Mouse (Mus musculus) urinary bladder, postnatal 10 days (tissue): ENCODE measurements around the gene Rab5b.

Source experiments
- DNase-seq: peaks from one replicate; pipeline ENCODE4 v3.0.0; 2022; ENCODE audit warnings: low spot score

Gene Rab5b

DNA sequence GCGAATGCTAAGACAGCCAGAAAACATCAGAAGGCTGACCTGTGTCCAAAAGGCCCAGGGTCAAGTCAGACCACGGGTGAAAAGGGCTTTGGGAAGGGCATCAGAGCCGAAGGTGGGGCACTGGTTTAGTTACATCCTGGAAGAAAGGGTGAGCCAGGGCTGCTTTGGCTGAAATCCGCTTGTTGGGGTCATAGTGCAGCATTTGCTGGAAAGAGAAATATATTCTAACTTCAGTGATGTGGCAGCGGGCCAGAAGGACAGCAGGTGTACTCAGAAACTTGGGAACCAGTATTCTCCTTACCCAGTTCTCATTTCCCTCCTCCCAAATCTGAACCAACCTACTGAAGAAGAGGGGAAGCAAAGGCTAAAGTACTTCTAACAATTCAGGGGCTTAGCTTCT lies 2.9 kb upstream of the Rab5b start:
- DNase-seq: no peak

DNA sequence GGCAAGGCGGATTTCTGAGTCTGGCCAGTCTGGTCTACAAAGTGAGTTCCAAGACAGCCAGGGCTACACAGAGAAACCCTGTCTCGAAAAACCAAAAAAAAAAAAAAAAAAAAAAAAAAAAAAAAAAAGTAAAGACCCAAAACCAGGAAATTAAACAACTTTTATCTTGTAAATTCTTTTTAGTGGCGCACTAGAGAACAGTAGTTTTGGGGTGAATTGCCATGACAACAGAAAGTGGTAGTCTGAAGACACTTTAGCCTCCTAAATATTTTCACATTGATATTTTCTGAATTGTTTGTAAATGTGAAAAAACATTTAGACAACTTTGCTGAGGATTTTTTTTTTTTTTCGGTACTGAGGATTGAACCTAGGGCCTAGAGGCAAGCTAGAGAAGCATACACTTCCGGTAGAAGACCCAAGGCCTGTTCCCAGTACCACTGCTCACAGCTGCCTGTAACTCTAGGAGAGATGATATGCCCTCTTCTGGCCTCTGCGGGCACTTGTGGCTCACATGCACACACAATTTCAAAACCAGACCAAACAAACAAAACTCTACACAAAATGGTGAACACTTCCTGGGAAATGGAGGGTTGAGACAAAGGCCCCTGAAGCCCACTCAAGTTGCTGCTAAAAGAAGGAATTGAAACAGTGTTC lies 1.1 kb upstream of the Rab5b start:
- no peak for DNase-seq

DNA sequence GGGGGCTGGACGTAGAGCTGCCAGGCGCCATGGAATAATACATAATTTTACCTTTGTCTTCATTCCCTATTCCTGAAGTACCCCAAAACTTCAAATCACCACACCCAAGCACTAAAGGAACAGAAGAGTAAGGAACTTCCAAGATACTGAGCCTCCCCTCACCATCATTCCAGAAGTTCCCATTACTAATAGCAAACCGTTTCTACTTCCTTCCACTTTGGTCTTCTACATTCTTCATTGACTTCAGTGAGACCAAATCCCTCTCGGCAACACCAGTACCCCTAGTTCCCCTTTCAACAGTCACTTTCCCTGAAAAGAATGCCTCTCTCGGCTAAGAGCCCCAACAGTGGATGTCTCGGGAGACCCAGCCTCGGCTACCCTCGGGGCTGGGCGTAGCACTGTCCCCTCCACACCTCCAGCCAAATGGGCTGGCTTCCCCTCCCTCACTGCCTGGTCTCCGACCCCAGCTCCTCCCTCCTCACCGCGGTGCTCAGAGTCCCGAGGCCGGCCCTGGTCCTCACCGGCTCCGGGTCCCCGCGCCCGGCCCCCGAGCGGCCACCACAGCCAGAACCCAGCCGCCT lies 563 bp downstream of the Rab5b start:
- no peak for DNase-seq

DNA sequence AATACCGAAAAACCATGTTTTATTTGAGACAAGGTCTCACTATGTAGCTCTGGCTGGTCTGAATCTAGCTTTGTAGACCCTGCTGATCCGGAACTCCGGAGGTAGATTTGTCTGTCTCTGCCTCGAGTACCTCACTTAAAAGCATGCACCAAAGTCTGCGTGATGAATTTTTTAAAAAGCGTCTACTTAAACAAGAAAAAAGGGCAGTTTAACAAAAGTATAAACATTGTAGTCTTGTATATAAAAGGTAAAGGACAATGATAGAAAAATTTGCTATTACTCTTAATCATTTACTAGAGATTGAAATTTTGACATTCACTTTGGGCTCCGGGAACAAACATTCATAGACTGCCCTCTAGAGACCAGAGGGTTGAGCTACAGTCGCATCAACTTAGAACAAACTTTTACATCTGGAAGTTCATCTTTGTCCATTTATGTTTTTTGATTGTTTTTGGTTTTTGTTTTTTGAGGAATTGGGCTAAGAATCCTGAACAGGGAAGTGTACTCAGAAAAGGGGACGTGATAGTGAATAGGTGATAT lies 21.5 kb downstream of the Rab5b start:
- DNase-seq: no peak

DNA sequence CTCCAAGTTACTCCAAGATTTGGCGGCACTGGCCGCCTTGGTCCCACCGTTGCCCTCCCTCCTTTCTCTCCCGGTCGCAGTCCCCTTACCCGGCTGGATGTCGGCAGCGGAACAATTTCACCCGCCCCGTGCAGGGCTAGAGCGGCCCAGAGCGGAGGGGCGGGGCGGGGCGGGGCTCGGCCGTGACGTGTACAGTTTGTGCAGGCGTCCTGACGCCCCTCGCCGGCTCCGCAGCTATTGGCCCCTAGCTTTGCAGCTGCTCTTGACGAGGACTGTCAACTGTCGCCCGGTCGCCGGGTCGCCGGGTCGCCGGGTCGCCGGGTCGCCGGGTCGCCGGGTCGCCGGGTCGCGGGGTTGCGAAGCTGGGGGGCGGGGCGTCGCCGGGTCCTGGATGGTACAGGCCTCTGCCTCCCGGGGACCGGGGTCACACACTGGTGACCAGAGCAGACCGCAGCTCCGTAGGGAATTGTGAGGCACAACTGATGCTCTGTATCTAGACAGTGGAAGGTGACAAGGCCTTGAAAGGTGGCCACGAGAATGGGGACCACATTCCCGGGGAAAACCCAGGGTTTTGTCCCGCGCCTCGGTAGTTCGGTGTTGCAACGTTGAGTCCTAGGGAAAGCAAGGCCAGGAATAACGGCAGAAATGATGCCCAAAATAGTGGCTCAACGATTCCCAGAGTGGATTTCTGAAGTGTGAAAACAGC lies 22.1 kb downstream of the Rab5b start, which contains the start of gene Suox:
Gene Suox (minus strand): TSS at position 311 of the 706 bp plus-strand sequence.
- peak; percentile 36 for DNase-seq

DNA sequence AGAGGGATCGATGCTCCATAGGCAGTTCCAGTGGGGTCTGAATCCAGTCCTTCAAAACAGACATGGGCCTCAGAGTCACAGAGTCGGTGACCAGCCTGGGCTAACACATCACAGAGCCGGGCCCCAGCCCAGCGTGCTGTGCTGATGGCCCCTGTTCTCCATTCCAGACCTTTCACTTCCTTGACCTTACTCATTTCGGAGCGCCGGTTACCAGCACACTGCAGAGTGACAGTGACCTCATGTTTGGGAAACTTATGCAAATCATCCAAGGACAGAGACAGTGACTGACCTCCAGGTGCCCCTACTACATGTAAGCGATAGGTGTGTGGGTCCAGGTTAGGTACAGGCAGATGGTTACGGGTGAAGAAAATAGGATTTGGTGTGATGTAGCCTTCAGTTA lies 24.9 kb downstream of the Rab5b start:
- no peak for DNase-seq

DNA sequence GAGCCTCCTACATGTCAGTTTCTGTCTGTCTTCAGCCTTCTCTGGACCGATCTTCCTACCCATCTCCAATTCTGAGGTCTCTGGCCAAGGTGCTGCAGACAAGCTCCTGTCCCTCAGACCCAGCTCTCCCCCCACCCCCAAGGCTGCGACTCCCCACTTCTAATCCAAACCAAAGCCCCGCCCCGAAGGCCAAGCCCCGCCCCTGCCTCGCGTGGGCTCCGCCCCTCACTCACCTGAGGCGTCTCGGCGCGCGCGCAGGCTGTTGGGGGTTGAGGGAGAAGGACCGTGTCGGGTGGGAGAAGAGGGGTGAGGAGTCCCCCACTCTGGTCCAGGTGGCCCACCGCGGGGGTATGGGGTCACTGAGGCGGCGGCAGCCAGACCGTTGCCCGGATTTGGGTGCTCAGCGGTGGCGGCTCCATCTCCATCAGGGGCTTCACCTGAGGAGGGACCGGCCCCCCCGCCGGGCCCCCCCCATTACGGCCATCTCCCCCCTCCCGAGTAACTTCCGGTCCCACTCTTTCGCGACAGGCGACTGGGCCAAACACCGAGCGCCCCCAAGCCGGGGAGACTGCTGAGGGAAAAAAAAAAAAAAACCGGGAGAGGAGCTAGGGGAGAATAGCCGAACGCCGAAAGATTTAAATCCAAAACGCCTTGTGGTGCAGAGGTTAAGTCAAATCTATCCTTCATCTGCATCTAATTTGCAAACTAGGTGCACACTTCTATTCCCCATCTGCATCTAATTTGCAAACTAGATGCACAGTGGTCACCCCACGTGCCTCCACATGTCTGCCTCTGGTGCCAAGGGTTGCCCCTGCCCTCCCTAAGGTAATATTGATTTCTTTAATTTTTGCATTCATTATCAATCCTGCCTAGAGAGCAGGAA lies 27.0 kb downstream of the Rab5b start:
- no peak for DNase-seq

DNA sequence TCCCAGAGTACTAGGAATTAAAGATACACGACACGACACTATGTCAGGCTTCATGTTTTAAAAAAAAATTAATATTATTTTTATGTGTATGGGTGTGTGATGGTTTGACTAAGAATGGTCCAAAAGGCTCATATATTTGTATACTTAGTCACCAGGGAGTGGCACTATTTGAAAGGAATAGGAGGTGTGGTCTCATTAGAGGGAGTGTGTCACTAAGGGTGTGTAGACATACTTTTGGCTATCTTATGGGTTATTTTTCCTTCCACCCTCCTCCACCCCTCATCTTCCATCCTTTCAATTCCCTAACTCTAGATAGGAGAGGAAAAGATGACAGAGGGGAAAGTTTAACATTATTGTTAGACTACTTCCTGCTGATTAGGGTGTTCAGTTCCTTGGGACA lies 30.3 kb downstream of the Rab5b start:
- no peak for DNase-seq

DNA sequence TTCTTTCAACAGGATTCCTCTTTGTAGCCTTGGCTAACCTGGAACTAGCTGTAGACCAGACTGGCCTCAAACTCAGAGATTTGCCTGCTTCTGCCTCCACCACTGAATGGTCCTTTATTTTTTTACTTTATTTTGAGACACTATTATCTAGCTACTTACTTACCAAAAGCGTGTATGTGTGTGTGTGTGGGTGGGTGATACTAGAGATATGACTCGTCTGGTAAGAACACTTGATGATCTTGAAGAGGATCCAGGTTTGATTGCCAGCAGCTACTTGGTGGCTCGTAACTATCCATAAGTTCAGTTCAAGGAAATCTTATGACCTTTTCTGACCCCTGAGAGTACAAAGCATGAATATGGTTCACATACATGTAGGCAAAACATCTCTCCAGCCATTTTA lies 30.8 kb downstream of the Rab5b start:
- no peak for DNase-seq

DNA sequence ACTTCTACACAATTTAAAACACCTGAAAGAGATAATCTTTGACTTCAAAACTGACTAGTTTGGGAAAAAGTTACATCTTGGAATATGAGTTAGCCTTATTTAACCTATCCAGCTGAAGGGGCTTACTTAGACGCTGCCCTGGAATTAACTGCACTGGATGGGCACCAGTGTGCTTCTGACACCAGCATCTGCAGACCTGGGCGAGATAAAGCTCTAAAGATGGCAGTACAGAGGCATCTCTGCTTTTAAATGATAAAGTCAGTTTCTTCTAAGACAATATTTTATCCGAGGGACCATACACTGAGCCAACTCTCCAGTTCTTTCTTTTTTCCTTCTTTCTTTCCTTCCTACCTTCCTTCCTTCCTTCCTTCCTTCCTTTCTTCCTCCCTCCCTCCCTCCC lies 31.3 kb downstream of the Rab5b start:
- no peak for DNase-seq

DNA sequence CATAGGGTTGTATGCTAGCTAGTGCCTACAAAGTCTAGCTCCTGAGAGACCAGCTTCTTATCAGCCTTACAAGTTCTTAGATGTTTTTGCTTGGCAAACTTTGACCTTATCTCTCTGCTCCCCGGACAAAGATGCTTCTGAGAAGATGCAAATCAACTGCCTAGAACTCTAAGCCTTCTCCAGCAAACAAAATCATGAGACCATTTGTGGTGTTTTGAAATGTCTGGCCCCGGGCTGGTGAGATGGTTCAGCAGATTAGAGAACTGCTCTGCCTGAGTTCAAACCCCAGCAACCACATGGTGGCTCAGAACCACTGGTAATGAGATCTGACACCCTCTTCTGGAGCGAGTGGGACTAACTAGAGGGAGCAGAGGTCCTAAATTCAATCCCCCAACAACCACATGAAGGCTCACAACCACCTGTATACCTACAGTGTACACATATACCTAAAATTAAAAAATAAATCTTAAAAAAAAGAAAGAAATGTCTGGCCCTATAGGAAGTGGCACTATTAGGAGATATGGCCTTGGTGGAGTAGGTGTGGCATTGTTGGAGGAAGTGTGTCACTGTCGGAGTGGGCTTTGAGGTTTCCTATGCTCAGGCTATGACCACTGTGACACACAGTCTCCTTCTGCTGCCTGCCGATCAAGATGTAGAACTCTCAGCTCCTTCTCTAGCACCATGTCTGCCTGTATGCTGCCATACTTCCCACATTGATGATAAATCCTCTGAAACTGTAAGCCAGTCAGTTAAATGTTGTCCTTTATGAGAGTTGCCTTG lies 32.4 kb downstream of the Rab5b start:
- DNase-seq: no peak

DNA sequence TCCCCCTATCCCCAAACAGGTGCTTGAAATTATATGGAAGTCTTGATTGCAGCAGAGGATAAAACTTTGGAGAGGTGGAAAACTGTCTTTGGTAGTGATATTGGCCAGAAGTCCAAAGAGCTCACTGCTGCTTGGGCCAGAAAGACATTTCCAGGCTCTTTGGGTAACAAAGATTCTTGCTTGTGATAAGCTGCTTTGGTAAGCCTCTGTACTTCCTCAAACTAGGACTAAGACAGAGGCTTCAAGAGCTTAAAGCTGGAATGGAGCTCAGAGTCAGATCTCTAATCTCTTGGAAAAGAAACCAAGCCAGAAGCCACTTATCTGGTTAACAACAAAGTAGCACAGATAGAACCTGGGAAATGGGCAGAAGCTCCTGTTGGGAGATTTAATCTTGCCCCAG lies 33.6 kb downstream of the Rab5b start:
- DNase-seq: no peak

DNA sequence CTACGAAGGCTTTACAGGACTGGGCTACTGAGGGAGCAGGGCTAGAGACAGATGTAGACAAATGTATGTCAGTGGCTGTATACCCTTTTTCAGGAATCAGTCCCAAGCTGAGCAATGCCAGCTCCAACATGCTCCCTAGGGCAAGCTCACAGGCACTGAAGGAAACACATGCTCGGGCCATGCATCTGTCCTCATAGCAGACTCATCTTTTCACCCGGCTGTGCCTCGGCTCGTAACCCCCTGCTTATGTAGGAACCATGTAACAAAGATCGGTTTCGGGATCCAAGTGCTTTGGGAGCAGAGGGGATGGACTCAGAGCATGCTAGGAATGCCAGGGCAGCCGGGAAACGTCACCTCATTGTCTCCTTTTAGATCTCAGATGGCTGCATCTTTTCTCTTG lies 36.6 kb downstream of the Rab5b start:
- no peak for DNase-seq

DNA sequence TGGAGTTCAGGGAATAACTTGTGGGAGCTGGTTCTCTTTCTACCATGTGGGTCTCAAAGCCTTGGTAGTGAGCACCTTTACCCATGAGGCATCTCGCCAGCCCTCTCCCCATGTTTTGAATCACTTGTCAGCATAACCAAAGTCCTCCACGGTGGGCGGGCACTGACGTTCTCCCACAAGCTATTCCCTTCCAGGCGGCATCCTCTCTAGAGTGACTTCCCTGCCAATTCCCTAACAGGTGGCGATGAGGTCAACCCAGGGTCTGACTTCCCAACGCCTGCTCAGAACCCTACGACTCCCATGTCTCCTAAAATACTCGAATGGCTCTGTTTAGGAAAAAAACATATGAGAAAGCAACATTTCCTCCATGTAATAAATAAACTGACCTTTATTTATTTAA lies 38.2 kb downstream of the Rab5b start:
- DNase-seq: no peak

DNA sequence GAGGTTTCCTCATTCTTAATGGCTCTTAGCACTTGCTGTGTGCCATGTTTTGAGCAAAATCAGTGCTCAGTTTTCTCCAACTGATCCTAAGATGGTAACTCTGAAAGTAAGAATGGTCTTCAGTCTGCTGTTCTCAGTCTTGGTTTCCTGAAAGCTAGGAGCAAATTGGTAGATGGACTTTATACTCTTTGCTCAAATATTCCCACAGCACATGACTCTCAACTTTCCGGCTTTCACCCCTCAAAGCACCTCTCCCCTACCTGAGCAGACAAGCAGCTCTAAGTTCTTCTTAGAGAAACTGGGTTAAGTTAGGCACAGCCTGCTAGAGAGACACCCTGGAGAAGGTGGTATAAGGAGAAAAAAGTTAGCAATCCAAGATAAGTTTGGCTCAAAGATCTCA lies 39.3 kb downstream of the Rab5b start:
- DNase-seq: no peak

DNA sequence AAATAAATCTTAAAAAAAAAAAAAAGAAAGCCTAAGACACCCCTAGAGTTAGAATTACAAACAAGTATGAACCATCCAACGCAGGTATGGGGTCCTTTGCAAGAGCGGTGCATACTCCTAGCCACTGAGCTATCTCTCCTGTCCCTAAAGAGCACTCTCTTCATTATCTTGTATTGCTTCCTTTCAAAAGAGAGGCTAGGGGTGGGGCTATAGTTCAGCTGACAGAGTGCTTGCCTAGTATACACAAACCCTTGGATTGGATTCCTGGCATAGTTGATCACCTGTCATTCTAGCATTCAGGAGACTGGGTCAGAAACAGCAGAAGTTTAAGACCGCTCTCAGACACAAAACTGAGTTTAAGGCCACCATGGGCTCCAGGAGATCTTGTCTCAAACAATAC lies 40.8 kb downstream of the Rab5b start:
- DNase-seq: no peak

DNA sequence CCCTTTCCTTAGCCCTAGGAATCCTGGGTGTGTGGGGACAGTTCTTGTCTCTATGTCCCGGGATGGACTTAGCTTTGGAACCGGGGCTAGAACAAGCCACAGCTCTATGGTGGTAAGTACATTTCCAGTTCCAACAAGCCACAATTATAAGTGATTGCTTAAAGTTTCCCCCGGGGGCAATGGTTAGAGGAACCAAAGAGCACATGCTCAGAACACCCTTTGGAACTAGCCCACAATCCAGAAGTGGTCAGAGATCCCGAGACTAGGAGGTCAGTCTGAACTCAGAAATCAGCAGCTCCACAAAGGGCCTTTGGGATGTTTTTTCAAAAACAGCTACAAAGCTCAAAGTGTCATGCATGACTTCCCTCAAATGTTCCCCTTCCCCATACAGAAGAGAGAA lies 42.2 kb downstream of the Rab5b start:
- no peak for DNase-seq

DNA sequence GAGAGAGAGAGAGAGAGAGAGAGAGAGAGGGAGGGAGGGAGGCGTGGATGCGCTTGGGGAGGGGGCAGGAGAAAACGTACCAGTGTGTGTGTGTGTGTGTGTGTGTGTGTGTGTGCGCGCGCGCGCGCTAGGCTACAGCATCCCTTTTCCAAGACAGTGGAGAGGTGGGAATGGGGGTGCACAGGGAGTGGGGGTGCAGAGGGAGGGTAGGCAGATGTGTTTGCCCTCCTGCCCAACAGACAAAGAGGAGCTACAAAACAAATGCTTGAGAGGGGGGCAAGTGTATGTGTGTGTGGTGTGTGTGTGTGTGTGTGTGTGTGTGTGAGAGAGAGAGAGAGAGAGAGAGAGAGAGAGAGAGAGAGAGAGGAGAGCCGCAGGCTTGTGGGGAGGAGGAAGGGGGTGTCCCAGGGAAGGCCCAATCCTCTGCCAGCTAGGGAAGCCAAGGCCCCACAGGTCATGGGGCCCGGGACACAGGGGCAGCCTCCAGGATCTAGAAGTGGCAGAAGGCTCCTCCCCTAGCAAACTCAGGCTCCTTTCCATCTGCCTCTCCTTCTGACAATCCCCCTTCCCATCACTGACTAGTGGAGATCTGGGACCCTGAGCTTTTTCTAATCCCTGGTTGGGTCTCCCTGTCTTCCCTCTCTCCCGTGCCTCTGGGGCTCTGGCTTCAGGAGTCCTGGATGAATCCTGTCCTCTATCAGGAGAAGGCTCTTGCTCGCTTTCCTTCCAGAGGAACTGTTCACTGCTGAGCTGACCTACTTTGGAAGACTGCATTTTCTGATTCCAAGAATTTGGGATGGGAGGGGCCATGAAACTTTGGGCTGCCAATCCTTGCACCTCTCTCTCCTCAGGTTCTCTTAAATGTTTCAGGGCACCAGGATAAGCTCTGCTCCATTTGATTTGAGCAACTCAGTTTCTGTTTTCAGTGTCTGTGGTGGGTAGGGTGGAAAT lies 49.6 kb downstream of the Rab5b start:
- no peak for DNase-seq

DNA sequence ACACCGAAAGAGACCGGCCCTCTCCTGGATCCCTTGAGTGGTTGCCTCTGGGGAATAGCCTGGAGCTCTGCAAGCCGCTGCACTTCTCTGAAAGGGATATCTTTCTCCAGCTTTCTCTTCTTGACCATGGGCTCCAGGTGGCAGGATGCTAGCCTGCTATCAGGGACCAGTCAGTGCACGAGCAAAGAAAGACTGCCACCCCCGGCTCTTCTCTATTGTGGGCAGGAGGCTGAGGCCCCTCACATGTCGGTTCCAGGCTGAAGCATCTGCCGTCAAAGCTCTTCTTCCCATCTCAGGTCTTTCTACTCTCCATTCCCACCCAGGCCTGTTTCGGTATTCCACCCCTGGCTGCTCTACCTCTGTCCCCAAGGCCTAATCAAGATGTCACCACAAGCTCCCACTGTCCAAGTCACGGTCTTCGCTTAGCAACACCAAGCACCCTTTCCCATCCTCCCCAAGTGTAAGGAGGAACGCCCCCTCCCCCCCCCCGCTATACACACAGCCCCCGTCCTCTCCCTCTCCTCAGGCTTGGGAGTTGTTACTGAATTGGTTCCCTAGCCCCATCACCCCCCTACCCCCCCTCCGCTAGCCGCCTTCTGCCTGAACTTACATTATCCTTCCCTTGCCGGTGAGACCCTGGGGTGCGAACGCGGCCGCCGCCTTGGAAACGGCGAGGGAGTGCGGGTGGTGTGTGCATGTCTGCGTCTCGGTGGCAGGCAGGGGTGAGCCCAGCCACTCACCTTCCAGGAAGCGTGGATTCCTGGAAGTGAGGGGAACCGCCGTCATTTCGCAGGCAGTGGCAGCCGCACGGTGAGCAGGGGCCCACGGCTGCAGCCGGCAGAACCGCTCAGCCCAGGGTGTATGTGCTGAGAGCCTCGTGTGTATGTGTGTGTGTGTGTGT lies 50.7 kb downstream of the Rab5b start, which contains the start of gene Ikzf4:
Gene Ikzf4 (minus strand): TSS at position 881 of the 901 bp plus-strand sequence.
- DNase-seq: no peak
